Mouse (Mus musculus) cerebellum, adult 2 months (tissue): ENCODE results near the gene Ube2s. TPM values are rescaled to one million over a fixed set of nuclear protein-coding genes. Genes with fewer than 3 reads are reported as not detected.
"Not testable (repeated sequence)": the region's sequence is repeated elsewhere in the genome, so short reads cannot be mapped to it uniquely, and the experiment has no call there.

ENCODE experiments used
- DNase-seq, 2 experiments: peaks; one replicate each; pipeline ENCODE4 v3.0.0; 2021
- H3K27ac ChIP-seq: fragments of 200-500 bp; 2 replicates; pipeline ENCODE4 v1.5.1; 2012; ENCODE audit warnings: low read length, control low read depth, inconsistent platforms; ENCODE audit not compliant: insufficient read depth
- H3K27me3 ChIP-seq: fragments of 200-500 bp; 2 replicates; pipeline ENCODE4 v1.6.1; 2012; ENCODE audit warnings: inconsistent platforms, mild to moderate bottlenecking, low read length, moderate library complexity; ENCODE audit not compliant: control insufficient read depth, insufficient read depth
- H3K4me1 ChIP-seq: fragments of 200-500 bp; 2 replicates; pipeline ENCODE4 v1.6.1; 2011; ENCODE audit warnings: low read length; ENCODE audit not compliant: control insufficient read depth, insufficient read depth
- H3K4me3 ChIP-seq: fragments of 200-500 bp; replicated peaks from 2 replicates; pipeline ENCODE3; 2011; ENCODE audit warnings: mild to moderate bottlenecking, low read depth, low read length, control low read depth; ENCODE audit not compliant: insufficient read depth
- CTCF ChIP-seq: fragments of 200-500 bp; IDR thresholded peaks from 2 replicates; pipeline ENCODE4 v1.5.1; 2011; ENCODE audit warnings: low read depth, mild to moderate bottlenecking, control low read depth, low read length, moderate library complexity, borderline replicate concordance; ENCODE audit not compliant: insufficient read depth
- POLR2A ChIP-seq: fragments of 200-500 bp; IDR thresholded peaks from 2 replicates; pipeline ENCODE4 v1.6.1; 2011; ENCODE audit warnings: low read length, control low read depth, borderline replicate concordance; ENCODE audit not compliant: insufficient read depth
- WGBS: fragments of 180-500 bp; shearing (Covaris S2); methylation state at CpG from one replicate; pipeline ENCODE4 v1.1.7; 2018; 5-methylcytosine and 5-hydroxymethylcytosine counted together
- polyA plus RNA-seq: library from polyadenylated mRNA; depleted of rRNA; stranded (reverse); fragments of >200 nt; gene quantifications from 2 replicates; pipeline ENCODE4 v1.2.3, GENCODE M21; 2012

The Ube2s gene
- polyA plus RNA-seq, 1 experiment, result 211 TPM

DNA sequence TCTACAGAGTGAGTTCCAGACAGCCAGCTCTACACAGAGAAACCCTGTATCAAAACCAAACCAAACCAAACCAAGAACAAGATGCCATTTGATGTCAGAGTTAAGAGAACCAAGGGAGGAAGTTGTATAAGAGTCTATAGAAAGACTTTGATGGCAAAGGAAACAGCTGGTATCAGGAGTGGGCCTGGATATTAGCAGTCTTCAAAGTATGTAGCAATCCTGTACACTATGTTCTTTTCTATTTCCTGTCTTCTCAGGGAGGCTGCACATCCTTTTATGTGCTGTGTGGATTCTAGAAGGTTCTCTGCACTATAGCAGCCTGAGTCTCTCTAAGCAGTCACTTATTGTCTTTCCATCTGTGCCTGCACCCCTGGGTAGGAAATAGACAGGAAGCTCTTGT is 4.2 kb upstream of the Ube2s start:
- no peak overlapping the region for H3K27ac ChIP-seq
- no peaks in the 10 kb centered on the region for H3K27me3 ChIP-seq
- no peak for TF ChIP-seq POLR2A
- no peak for TF ChIP-seq CTCF
- H3K4me1 ChIP-seq, result no peaks in the 10 kb centered on the region
- no peak for DNase-seq
- H3K4me3 ChIP-seq, result no peak overlapping the region

DNA sequence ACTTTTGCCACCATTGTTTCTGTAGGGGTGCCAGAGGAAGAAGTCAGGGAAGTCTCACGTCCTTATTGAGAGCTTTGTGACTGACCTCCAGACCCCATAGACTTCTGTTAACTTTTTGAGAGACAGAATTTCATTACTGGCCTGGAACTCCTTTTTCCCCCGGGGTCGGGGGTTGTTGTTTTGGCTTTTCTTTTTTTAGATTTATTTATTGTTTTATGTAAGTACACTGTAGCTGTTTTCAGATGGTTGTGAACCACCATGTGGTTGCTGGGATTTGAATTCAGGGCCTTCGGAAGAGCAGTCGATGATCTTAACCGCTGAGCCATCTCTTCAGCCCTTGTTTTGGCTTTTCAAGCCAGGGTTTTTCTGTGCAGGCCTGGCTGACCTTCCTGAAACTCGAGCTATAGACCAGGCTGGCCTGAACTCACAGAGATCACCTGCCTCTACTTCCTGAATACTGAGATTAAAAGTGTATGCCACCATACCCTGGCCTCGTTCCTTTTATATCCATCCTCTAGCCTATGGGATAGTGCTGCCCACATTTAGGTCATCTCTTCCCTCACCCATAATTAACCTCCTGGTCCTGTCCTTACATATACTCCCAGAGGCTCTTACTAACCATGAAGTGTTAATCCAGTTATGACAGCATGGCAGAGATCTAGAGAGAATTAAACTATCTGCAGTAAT is 858 bp upstream of the Ube2s start:
- no peak for TF ChIP-seq POLR2A
- TF ChIP-seq CTCF, result no peak
- DNase-seq, result peak in 1 of 2 experiments; percentile 20
- Histone ChIP-seq H3K4me1 (no peaks in the 10 kb centered on the region), H3K27me3 (no peaks in the 10 kb centered on the region), H3K4me3 (peak overlapping the region; percentile 75), H3K27ac (peak overlapping the region; percentile 76)
- WGBS, result 23% methylated on average over 8 of the region's 8 CpGs

DNA sequence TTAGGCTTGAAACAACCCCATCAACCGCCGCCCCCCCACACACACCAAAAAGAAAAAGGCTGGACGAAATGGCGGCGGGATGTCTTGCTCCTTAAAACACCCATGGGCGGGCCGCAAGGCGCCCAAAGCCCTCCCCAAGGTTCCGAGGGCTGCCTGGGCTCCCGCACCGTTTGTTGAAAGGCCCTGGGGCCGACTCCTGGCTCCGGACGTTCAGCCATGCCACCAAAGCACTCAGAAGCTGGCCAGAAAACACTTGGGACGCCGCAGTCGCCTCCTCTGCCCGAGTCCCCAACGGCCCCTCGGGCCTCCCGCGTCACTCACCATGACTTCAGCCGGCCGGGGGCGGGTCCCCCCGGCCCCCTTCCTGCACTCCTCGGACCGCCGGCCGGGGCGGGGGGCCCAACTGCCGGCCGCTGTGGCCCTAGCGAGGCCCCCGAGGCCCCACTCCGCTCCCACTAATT is 518 bp downstream of the Ube2s start:
- no peaks in the 10 kb centered on the region for H3K27me3 ChIP-seq
- DNase-seq, result no peak
- H3K4me3 ChIP-seq, result peak overlapping the region; percentile 90
- TF ChIP-seq POLR2A (no peak), CTCF (no peak)
- H3K4me1 ChIP-seq, result no peaks in the 10 kb centered on the region
- 1% methylated on average over 28 of the region's 36 CpGs for WGBS
- H3K27ac ChIP-seq, result peak overlapping the region; percentile 37; the same call in 1 of the 2 replicates

- peak overlapping the region; percentile 81 for H3K4me3 ChIP-seq
- WGBS, result 26% methylated on average over 10 of the region's 10 CpGs
- H3K27ac ChIP-seq, H3K27me3 ChIP-seq, H3K4me1 ChIP-seq: not testable (repeated sequence)
- DNase-seq, result peak in 1 of 2 experiments; percentile 20
Observed at GRCm38 (mm10) chr7:4811131-4811530, 1.3 kb downstream of the Ube2s start.

GRCm38 (mm10) chr7:4806716-4807115 is 5.7 kb downstream of the Ube2s start:
- peak in 1 of 2 experiments; percentile 40 for DNase-seq
- WGBS, result 86% methylated on average over 7 of the region's 7 CpGs

DNA sequence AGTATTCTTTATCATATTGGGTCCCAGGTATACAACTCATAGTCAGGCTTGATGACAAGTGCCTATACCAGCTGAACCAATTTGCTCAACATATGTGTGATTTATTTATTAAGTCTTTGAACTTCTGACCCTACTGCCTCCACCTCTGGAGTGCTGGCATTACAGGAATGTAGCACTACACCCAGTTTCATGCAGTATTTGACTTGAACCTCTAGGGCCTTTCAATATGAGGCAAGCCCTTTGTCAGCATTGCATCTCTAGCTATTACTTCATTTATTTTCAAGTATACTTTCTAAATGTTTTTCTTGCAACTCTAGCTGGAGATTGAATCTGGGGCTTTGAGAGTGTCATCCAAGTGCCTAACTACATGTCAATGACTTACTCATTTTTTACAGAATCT is 10.1 kb downstream of the Ube2s start:
- H3K27me3 ChIP-seq, result no peaks in the 10 kb centered on the region
- H3K27ac ChIP-seq, result no peak overlapping the region
- H3K4me1 ChIP-seq, result no peaks in the 10 kb centered on the region
- no peak overlapping the region for H3K4me3 ChIP-seq
- TF ChIP-seq POLR2A, result no peak
- no peak for TF ChIP-seq CTCF
- no peak for DNase-seq

More at GRCm38 (mm10) chr7:4806716-4807115, 5.7 kb downstream of the Ube2s start:
- Histone ChIP-seq H3K27ac (no peak overlapping the region), H3K27me3 (no peaks in the 10 kb centered on the region), H3K4me3 (no peak overlapping the region), H3K4me1 (no peaks in the 10 kb centered on the region)
- 0 out of 2 replicates have a peak, but pooled peaks have one; percentile 11 for TF ChIP-seq CTCF
- no peak for TF ChIP-seq POLR2A

DNA sequence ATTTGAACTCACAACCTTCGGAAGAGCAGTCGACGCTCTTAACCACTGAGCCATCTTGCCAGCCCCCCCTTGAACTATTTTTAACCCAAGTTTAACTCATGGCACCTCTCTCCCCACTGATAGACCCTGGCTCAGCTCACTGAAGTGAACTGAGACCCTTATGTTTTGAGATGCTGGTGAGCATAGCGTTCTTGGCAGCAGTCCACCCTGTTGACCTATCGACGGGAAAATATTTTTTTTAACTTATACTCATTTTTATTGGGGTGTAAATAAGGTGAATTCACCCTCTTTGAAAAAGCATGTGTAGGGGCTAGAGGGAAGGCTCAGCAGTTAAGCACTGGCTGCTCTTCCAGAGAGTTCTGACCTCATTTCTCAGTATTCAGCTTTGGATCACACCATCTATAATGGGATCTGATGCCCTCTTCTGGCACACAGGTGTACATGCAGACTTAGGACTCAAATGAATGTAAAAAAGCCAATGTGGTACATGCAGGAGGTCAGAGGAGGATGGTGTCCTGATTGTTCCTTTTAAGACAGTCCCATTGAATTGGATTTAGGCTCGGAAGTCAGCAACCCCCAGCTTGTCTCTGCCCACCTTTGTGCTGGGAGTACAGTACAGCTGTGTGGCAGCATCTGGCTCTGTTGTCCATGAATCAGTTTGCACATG is 16.5 kb downstream of the Ube2s start:
- Histone ChIP-seq H3K27me3 (no peaks in the 10 kb centered on the region), H3K4me3 (no peak overlapping the region), H3K4me1 (no peaks in the 10 kb centered on the region), H3K27ac (no peak overlapping the region)
- peak; percentile 39 to 63 for DNase-seq
- 51% methylated on average over 7 of the region's 7 CpGs for WGBS
- TF ChIP-seq POLR2A (no peak), CTCF (peak; percentile 59; the same call in 1 of the 2 replicates)

- H3K27me3 ChIP-seq, result no peaks in the 10 kb centered on the region
- H3K4me1 ChIP-seq, result no peaks in the 10 kb centered on the region
- DNase-seq, result no peak
- H3K27ac ChIP-seq, result no peak overlapping the region
- TF ChIP-seq POLR2A (no peak), CTCF (no peak)
- H3K4me3 ChIP-seq, result no peak overlapping the region
- WGBS, result 85% methylated on average over 3 of the region's 3 CpGs
Observed at GRCm38 (mm10) chr7:4794631-4795168, 17.7 kb downstream of the Ube2s start.
